Mouse (Mus musculus) brown adipose tissue, adult 24 weeks (tissue): ENCODE measurements around the gene Tdpoz2. TPM values are rescaled to one million over a fixed set of nuclear protein-coding genes. Genes with fewer than 3 reads are reported as not detected.
"Not testable (repeated sequence)": the region's sequence is repeated elsewhere in the genome, so short reads cannot be mapped to it uniquely, and the experiment has no call there.

Experiments
- H3K27ac ChIP-seq: fragments of 200-500 bp; replicated peaks from 2 replicates; pipeline ENCODE4 v1.5.1; 2012; ENCODE audit warnings: low read depth, mild to moderate bottlenecking, low read length
- H3K4me1 ChIP-seq: fragments of 200-500 bp; 2 replicates; pipeline ENCODE4 v1.6.1; 2012; ENCODE audit warnings: low read length, mixed read lengths; ENCODE audit not compliant: control insufficient read depth, insufficient read depth, insufficient read length
- H3K4me3 ChIP-seq: fragments of 200-500 bp; 2 replicates; pipeline ENCODE4 v1.5.1; 2012; ENCODE audit warnings: low read depth, mild to moderate bottlenecking, low read length, moderate library complexity; ENCODE audit not compliant: insufficient read depth
- polyA plus RNA-seq: library from polyadenylated mRNA; stranded (reverse); fragments of >200 nt; gene quantifications from 2 replicates; pipeline ENCODE4 v1.2.4, GENCODE M21; 2012; ENCODE audit not compliant: missing spikeins, insufficient read depth, insufficient read length

Tdpoz2 gene
- polyA plus RNA-seq: not detected in 2 replicates

DNA sequence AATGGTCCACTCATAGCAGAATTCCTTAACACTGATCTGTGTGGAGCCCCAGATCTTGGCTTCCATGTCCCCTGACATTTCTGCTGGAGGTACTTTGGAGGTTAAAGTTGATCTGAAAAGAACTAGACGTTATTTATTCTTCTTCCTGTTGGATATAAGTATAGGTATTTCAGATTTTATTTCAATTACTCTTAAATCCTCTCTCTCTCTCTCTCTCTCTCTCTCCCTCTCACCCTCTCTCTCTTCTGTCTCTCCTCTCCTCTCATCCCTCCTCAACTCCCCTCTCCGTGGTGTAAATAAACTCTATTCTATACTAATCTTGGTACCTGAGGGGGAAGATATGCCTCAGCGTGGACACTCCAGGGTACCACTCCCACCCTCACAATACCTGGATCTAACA is at the start of gene Tdpoz2:
TSS of gene Tdpoz2 (minus strand) at position 101 of the 400 bp plus-strand sequence.
- H3K4me3 ChIP-seq: no peak within 1 kb of the TSS
- no peaks in the 10 kb centered on the region for H3K4me1 ChIP-seq
- H3K27ac ChIP-seq: no peak within 1 kb of the TSS

DNA sequence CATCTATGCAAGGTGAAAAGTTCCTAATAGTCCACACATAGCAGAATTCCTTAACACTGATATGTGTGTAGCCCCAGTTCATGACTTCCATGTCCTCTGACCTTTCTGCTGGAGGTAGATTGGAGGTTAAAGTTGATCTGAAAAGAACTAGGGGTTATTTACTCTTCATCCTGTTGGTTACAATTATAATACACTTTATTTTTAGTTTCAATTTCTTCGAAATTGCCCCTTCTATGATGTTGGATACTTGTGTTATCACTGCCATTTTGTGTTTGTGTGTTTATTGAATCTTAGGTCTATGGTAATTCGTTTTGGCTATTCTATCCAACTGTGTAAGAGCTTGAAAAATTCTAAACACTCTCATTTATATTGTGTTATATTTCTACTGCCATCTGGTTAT is 40.5 kb upstream of the Tdpoz2 start, which contains the start of gene Gm37596:
TSS of gene Gm37596 (minus strand) at position 101 of the 400 bp plus-strand sequence.
- not testable (repeated sequence) for H3K4me1 ChIP-seq, H3K4me3 ChIP-seq

DNA sequence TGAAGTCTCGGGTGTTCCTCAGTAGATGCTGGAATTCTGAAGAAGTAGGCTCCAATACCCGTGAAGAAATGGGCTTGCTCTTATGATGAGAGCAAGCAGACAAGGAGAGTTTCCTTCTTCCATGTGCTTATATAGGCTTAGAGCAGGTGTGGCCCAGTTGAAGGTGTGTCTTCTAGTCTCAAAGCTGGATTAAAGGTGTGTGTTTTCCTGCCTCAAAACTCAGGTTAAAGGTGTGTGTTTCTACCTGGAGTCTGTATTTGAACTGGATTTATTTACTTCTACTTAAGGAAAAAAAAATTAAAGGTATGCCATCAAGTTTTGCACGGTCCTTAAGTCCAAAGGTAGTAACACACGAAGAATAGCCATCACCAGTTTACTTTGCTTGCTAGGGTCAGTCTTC is 23.7 kb upstream of the Tdpoz2 start, which contains the start of gene Tdpoz1:
TSS of gene Tdpoz1 (minus strand) at position 101 of the 400 bp plus-strand sequence.
- H3K4me1 ChIP-seq, H3K27ac ChIP-seq, H3K4me3 ChIP-seq: not testable (repeated sequence)

More for the DNA sequence above, 40.5 kb upstream of the Tdpoz2 start, which contains the start of gene Gm37596:
- not testable (repeated sequence) for H3K27ac ChIP-seq

DNA sequence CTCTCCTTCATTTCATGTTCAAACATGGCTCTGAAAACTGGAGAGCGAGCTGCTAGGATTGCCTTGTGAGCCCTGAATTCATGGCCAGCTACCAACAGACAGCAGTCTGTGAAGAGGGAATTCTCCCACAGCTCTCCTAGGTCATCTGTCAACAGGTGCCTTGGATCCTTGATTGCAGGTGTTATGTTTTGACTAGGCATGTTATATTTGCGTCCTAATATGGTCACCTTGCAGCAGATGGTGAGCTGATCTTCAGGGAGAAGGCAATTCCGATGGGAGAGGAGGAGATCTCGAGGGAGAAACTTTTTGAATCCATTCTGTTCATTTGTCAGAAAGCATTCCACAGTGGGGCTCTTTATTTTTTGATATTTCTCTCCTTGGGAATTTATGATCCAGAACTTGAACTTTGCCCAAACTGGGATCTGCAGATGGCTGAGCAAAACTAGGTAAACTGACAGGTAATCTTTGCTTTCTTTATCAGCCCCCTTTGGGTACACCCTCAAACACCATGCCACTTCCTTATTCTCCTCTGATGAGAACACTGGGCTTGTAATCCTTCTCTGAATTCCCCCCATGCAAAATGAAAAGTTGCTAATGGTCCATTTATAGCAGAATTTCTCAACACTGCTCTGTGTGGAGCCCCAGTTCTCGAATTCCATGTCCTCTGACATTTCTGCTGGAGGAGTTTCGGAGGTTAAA is 18.5 kb upstream of the Tdpoz2 start:
- not testable (repeated sequence) for H3K4me1 ChIP-seq

DNA sequence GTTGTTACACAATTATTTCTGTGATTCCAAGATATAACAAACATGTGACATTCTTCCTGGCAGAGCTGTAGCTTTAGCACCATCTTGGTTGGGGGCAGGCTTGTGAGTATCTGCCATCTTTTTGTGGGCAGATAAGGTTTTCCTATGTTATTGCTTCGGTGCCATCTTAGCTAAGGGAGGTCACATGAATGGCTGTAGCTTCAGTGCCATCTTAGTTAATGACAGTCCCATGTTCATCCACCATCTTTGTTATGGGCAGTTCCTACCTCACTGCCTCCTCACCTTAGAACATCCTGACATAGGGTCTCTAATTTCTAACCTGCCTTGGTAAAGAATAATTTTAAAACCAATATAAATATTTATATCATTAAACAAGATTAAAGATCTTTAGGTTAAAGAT is 1.8 kb upstream of the Tdpoz2 start:
- no peak overlapping the region for H3K4me3 ChIP-seq
- no peak overlapping the region for H3K27ac ChIP-seq
- no peaks in the 10 kb centered on the region for H3K4me1 ChIP-seq

More for the DNA sequence above, 18.5 kb upstream of the Tdpoz2 start:
- not testable (repeated sequence) for H3K27ac ChIP-seq, H3K4me3 ChIP-seq

DNA sequence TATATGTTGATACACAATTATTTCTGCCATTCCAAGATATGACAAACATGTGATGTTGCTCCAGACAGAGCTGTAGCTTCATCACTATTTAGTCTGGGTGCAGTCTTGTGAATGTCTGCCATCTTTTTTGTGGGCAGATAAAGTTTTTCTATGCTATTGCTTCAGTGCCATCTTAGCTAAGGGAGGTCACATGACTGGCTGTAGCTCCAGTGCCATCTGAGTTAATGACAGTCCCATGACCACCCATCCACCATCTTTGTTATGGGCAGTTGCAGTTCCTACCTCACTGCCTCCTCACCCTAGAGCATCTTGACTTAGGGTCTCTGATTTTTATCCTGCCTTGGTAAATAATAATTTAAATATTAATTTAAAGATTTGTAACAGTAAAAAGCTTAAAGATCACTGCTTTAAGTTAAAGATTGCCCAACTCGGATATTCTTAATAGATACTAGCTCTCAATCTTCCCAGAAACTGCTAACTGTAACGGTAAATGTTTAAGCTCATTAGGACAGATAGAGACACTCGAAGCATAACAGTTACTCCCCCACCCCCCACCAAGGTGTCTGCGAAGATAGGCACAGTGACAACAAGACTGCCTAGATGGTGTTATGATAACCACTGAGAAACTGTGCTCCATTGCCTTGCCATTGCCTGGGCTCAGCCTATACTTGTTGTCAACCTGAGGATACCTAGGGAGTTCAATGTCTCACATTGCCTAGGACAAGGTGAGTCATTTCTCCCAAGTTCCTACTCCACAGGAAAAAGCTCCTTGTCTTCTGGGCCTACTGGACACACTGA is 21.4 kb downstream of the Tdpoz2 start:
- not testable (repeated sequence) for H3K27ac ChIP-seq, H3K4me1 ChIP-seq, H3K4me3 ChIP-seq

DNA sequence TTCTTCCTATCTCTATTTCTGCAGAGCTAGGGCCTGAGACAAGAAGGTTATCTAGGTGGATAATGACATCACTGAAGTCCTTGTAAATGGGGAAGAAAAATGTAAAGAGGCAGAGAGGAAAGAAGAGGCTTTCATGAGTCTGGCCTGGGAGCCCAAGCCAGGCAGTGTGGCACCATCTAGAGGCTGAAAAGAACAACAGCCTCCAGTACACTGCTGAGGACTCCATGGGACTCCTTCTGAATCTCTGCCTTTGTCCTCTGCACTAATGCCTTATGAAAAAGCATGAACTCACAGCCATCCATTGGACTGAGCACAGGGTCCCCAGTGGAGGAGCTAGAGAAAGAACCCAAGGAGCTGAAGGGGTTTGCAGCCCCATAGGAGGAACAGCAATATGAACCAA is 43.5 kb downstream of the Tdpoz2 start:
- not testable (repeated sequence) for H3K27ac ChIP-seq, H3K4me1 ChIP-seq, H3K4me3 ChIP-seq

DNA sequence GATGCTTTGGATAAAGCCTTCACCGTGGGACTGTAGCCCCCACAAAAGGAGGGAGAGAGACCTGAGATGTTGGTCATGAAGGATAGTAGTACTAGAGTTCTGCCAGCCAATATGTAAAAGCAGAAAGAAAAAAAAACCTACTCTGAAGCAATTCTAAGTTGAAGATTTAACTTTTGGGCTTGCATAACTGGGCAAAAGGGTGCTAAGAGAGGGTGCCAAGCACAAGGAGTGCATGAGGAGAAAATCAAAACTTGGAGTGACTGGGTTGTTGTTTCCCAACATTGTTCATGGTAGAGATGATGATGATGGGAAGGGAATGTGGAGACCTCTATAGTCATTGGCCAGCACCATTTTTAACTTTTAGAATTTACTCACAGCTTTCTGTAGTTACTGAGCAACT is 50.6 kb downstream of the Tdpoz2 start:
- H3K27ac ChIP-seq: peak overlapping the region; percentile 78
- H3K4me1 ChIP-seq: peaks cover 8% of the 10 kb centered on the region
- no peak overlapping the region for H3K4me3 ChIP-seq

Other genes with a start within 250 kb of the Tdpoz2 start
- 0.33 TPM in 1 of 2 replicates, not detected in the other for gene Tchh, start 210.4 kb downstream of the Tdpoz2 start, polyA plus RNA-seq
- not detected in 2 replicates for gene Tchhl1, start 183.9 kb downstream of the Tdpoz2 start, polyA plus RNA-seq
- gene S100a11, start 132.2 kb downstream of the Tdpoz2 start, polyA plus RNA-seq: 790 and 869 TPM in 2 replicates
- gene S100a10, start 97.6 kb downstream of the Tdpoz2 start, polyA plus RNA-seq: 381 and 572 TPM in 2 replicates
- gene Tdpoz1, start 23.6 kb upstream of the Tdpoz2 start, polyA plus RNA-seq: not detected in 2 replicates
- gene Gm37596, start 40.4 kb upstream of the Tdpoz2 start, polyA plus RNA-seq: not detected in 2 replicates
- gene Gm5773, start 120.3 kb upstream of the Tdpoz2 start, polyA plus RNA-seq: not detected in 2 replicates
- gene Tdpoz4, start 143.7 kb upstream of the Tdpoz2 start, polyA plus RNA-seq: not detected in 2 replicates
- not detected in 2 replicates for gene Tdpoz3, start 173.3 kb upstream of the Tdpoz2 start, polyA plus RNA-seq